Mouse (Mus musculus): ENCODE data around the gene Skint8.

- TF ChIP-seq CTCF (IDR thresholded peaks at IDR 0.05; ENCODE audit: control insufficient read depth, insufficient read depth, insufficient read length) (no peak), MYOD1 (IDR thresholded peaks at IDR 0.05; ENCODE audit: control insufficient read depth, insufficient read length, low read depth) (no peak), USF1 (IDR thresholded peaks at IDR 0.05; ENCODE audit: low read depth) (no peak), MAX (IDR thresholded peaks at IDR 0.05) (no peak), MYOG (IDR thresholded peaks at IDR 0.05; ENCODE audit: control insufficient read depth, extremely low read depth, insufficient read length) (no peak)
These were observed 17.7 kb upstream of the Skint8 start for GRCm38 (mm10) chr4:111901473-111901872.
